16 mouse cellular contexts compared by ENCODE assay signal in genomic region chr5:20924608-20925007, GRCm38 (mm10). TPM values are rescaled to one million over a fixed set of nuclear protein-coding genes. Genes with fewer than 3 reads are reported as not detected.
DNase-seq lines count a peak whose midpoint lies in the region; ATAC-seq lines count a peak whose summit lies in the region.
"Had no signal": no experiment of that assay in that cellular context is flagged by ENCODE, and none has a peak within 500 bp of the region (broad histone marks: within the 10 kb centered on the region; RNA-seq: fewer than 3 reads in every experiment).

No protein-coding gene starts in this region.

- no peaks in the 10 kb centered on the region for H3K4me1 ChIP-seq in intestine, embryonic 15.5 days (replicated peaks)
- H3K4me1 ChIP-seq in intestine, embryonic 16.5 days (ENCODE audit: control insufficient read depth, insufficient read depth, low read length): no peaks in the 10 kb centered on the region
- H3K4me1 ChIP-seq: embryonic facial prominence, embryonic 13.5 days; forebrain, embryonic 12.5 days; hindbrain, embryonic 15.5 days had no signal

- ATAC-seq in intestine, embryonic 15.5 days: peak; percentile 52; the same call in 1 of the 2 replicates
- no peak for ATAC-seq in intestine, embryonic 16.5 days
- peak; percentile 71; the same call in 1 of the 2 replicates for ATAC-seq in common myeloid progenitor, adult 5-6 weeks (replicated peaks; ENCODE audit: low read depth, poor library complexity, severe bottlenecking)
- peak; percentile 77; the same call in 1 of the 2 replicates for ATAC-seq in megakaryocyte-erythroid progenitor cell, adult 5-6 weeks (replicated peaks; ENCODE audit: low FRiP score, low TSS enrichment, poor library complexity, severe bottlenecking)
- ATAC-seq: forebrain, embryonic 16.5 days had no signal

- no peaks in the 10 kb centered on the region for H3K9me3 ChIP-seq in intestine, embryonic 15.5 days
- H3K9me3 ChIP-seq in intestine, embryonic 16.5 days (ENCODE audit: control insufficient read depth, low read length): no peaks in the 10 kb centered on the region
- H3K9me3 ChIP-seq: embryonic facial prominence, embryonic 13.5 days; forebrain, embryonic 12.5 days; heart, embryonic 13.5 days; hindbrain, embryonic 15.5 days had no signal

- 70% methylated on average over 3 of the region's 3 CpGs for WGBS in intestine, embryonic 15.5 days
- WGBS in intestine, embryonic 16.5 days: 70% methylated on average over 3 of the region's 3 CpGs

- H3K27ac ChIP-seq in intestine, embryonic 15.5 days: no peak overlapping the region
- no peak overlapping the region for H3K27ac ChIP-seq in intestine, embryonic 16.5 days (ENCODE audit: low read length)
- H3K27ac ChIP-seq: embryonic facial prominence, embryonic 13.5 days; forebrain, embryonic 12.5 days; heart, embryonic 13.5 days; hindbrain, embryonic 15.5 days had no signal

- H3K4me3 ChIP-seq in intestine, embryonic 15.5 days (replicated peaks): no peak overlapping the region
- no peak overlapping the region for H3K4me3 ChIP-seq in intestine, embryonic 16.5 days (ENCODE audit: low read length)
- H3K4me3 ChIP-seq: embryonic facial prominence, embryonic 13.5 days; forebrain, embryonic 12.5 days; heart, embryonic 13.5 days; hindbrain, embryonic 15.5 days had no signal

- H3K36me3 ChIP-seq in intestine, embryonic 15.5 days: no peaks in the 10 kb centered on the region
- H3K36me3 ChIP-seq in intestine, embryonic 16.5 days (ENCODE audit: control insufficient read depth, insufficient read depth, low read length): no peaks in the 10 kb centered on the region
- H3K36me3 ChIP-seq: embryonic facial prominence, embryonic 13.5 days; forebrain, embryonic 12.5 days; hindbrain, embryonic 15.5 days had no signal

- H3K9ac ChIP-seq in intestine, embryonic 15.5 days: no peak overlapping the region
- H3K9ac ChIP-seq in intestine, embryonic 16.5 days (ENCODE audit: low read depth, low read length): no peak overlapping the region
- H3K9ac ChIP-seq: embryonic facial prominence, embryonic 13.5 days; forebrain, embryonic 12.5 days; heart, embryonic 13.5 days; hindbrain, embryonic 15.5 days had no signal

- no peak overlapping the region for H3K4me2 ChIP-seq in intestine, embryonic 15.5 days (replicated peaks)
- H3K4me2 ChIP-seq in intestine, embryonic 16.5 days (ENCODE audit: low read depth, low read length): no peak overlapping the region
- H3K4me2 ChIP-seq: embryonic facial prominence, embryonic 13.5 days; forebrain, embryonic 12.5 days; heart, embryonic 13.5 days; hindbrain, embryonic 15.5 days had no signal

- no peaks in the 10 kb centered on the region for H3K27me3 ChIP-seq in intestine, embryonic 15.5 days (replicated peaks)
- H3K27me3 ChIP-seq in intestine, embryonic 16.5 days (replicated peaks; ENCODE audit: control insufficient read depth, insufficient read depth, low read length): no peaks in the 10 kb centered on the region
- H3K27me3 ChIP-seq: embryonic facial prominence, embryonic 13.5 days; forebrain, embryonic 12.5 days; heart, embryonic 13.5 days; hindbrain, embryonic 15.5 days had no signal

- DNase-seq in 416B (ENCODE audit: low read depth): peak; percentile 53
- DNase-seq in ovary, postnatal 10 days (ENCODE audit: low spot score): no peak
- DNase-seq: adrenal gland, adult 8-10 months; adrenal gland, postnatal 36 days; cerebellum, adult 8-10 months; cerebellum, postnatal 14 days; gastrocnemius, postnatal 10 days had no signal

RNA-seq across cellular contexts. Expression of gene Rsbn1l, which starts 31.6 kb away (rescaled TPM):
- 4.2 and 4.9 TPM in 2 replicates for polyA plus RNA-seq in intestine, embryonic 15.5 days (2015; fragmentation: Nextera tagmentation; extraction: Ambion mirVana)
- 3.0 and 3.2 TPM in 2 replicates for polyA plus RNA-seq in intestine, embryonic 16.5 days (2015; fragmentation: Nextera tagmentation; extraction: Ambion mirVana)
- 35.1 and 54.1 TPM in 2 replicates for total RNA-seq in common myeloid progenitor, adult 5-6 weeks (2017)
- 30.6 and 43.0 TPM in 2 replicates for total RNA-seq in megakaryocyte-erythroid progenitor cell, adult 5-6 weeks (2014; fragmentation: Nextera tagmentation)
- total RNA-seq in megakaryocyte-erythroid progenitor cell, adult 5-6 weeks (2017): 26.7 and 33.0 TPM in 2 replicates

RNA-seq across cellular contexts. Expression of gene Tmem60, which starts 42.6 kb away (rescaled TPM):
- 51.3 and 58.2 TPM in 2 replicates for polyA plus RNA-seq in intestine, embryonic 15.5 days (2015; fragmentation: Nextera tagmentation; extraction: Ambion mirVana)
- polyA plus RNA-seq in intestine, embryonic 16.5 days (2015; fragmentation: Nextera tagmentation; extraction: Ambion mirVana): 52.8 and 55.4 TPM in 2 replicates
- total RNA-seq in common myeloid progenitor, adult 5-6 weeks (2017): 14.2 and 15.7 TPM in 2 replicates
- total RNA-seq in megakaryocyte-erythroid progenitor cell, adult 5-6 weeks (2014; fragmentation: Nextera tagmentation): 21.3 and 29.1 TPM in 2 replicates
- total RNA-seq in megakaryocyte-erythroid progenitor cell, adult 5-6 weeks (2017): 15.4 and 21.5 TPM in 2 replicates

RNA-seq across cellular contexts. Expression of gene Phtf2, which starts 42.7 kb away (rescaled TPM):
- polyA plus RNA-seq in intestine, embryonic 15.5 days (2015; fragmentation: Nextera tagmentation; extraction: Ambion mirVana): 7.5 and 8.4 TPM in 2 replicates
- polyA plus RNA-seq in intestine, embryonic 16.5 days (2015; fragmentation: Nextera tagmentation; extraction: Ambion mirVana): 6.1 and 6.4 TPM in 2 replicates
- 30.0 and 36.5 TPM in 2 replicates for total RNA-seq in common myeloid progenitor, adult 5-6 weeks (2017)
- 20.2 and 24.6 TPM in 2 replicates for total RNA-seq in megakaryocyte-erythroid progenitor cell, adult 5-6 weeks (2014; fragmentation: Nextera tagmentation)
- 31.2 and 36.4 TPM in 2 replicates for total RNA-seq in megakaryocyte-erythroid progenitor cell, adult 5-6 weeks (2017)
